Mouse (Mus musculus): ENCODE results near the gene Nup107. TPM values are rescaled to one million over a fixed set of nuclear protein-coding genes. Genes with fewer than 3 reads are reported as not detected.
"Not testable (repeated sequence)": the region's sequence is repeated elsewhere in the genome, so short reads cannot be mapped to it uniquely, and the experiment has no call there.

The Nup107 gene
- total and polyA plus RNA-seq, 3 experiments, result 47.7 to 97.0 (median 82.0) TPM

DNA sequence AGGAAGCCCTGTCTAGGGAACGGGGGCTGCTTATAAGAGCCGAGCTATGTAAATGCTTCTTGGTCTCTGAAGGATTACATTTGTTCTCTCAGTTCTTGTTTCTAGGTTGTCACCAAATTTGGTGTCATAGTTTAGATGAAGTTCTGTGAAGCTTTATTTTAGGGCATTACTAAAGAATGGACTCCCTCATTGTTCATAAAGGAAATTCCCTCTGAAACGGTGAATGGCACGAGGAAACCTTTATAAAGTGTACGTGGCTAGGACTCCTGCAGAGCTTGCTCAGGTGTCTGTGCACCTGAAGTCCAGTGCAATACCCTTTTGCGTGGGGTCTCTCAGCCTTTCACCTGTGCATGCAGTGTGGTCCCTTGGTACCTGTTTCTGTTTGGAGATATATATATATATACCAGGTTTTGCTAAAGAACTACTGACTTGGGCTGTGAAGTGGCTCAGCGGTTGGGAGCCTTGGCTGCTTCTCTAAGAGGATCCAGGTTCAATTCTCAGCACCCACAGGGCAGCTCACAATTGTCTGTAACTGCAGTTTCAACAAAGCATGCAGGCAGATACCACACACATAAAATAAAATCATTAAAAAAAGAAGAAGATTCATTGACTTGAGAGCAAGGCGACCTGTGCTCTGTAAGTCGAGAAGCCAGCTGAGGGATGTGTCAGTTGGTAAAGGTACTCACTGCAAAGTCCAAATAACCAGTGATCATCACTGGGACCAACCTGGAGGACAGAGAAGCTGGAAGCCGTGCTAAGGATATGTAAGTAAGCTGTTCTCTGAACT lies 32.5 kb downstream of the Nup107 start:
- DNase-seq (ENCODE audit: extremely low read depth), result no peak
- no peak overlapping the region for H3K4me2 ChIP-seq (ENCODE audit: insufficient read depth, low read depth, poor library complexity, severe bottlenecking)
- in situ Hi-C loops (cut with MboI; ENCODE audit: low pct_ligation_motif_present, low pct_unique_long_range_greater_than_20kb, low sequenced_read_pairs) (no loop called here), dilution Hi-C loops (cut with MboI; ENCODE audit: extremely low pct_ligation_motif_present, extremely low pct_unique_long_range_greater_than_20kb, low sequenced_read_pairs) (no loop called here)
- no peak overlapping the region for H3K27ac ChIP-seq (ENCODE audit: insufficient read depth, low read depth)
- no peaks in the 10 kb centered on the region for H3K27me3 ChIP-seq (replicated peaks)
- H3K4me1 ChIP-seq (ENCODE audit: control insufficient read depth in 1 of 2, insufficient read depth in 2 of 2), result no peaks in the 10 kb centered on the region
- no peaks in the 10 kb centered on the region for H3K9me3 ChIP-seq (replicated peaks; ENCODE audit: low read length)
- H3K4me3 ChIP-seq (replicated peaks in 1 of 3; ENCODE audit: low read depth in 2 of 3, low read length in 2 of 3, poor library complexity in 1 of 3), result no peak overlapping the region
- peaks cover 73 to 93% of the 10 kb centered on the region in 2 experiments for H3K36me3 ChIP-seq (replicated peaks in 1 of 2; ENCODE audit: control insufficient read depth in 1 of 2, insufficient read depth in 1 of 2, low read length in 1 of 2)
- no peaks in the 10 kb centered on the region for H3K79me2 ChIP-seq (replicated peaks; ENCODE audit: control insufficient read depth, extremely low read depth, insufficient read depth, poor library complexity, severe bottlenecking)
- TF ChIP-seq USF1 (IDR thresholded peaks at IDR 0.05; ENCODE audit: low read depth, low read length) (no peak), MXI1 (IDR thresholded peaks at IDR 0.05; ENCODE audit: low read depth, low read length) (no peak), POLR2A (IDR thresholded peaks at IDR 0.05; ENCODE audit: low read depth, low read length) (no peak), IRF4 (IDR thresholded peaks at IDR 0.05; ENCODE audit: low read depth, low read length) (no peak), CTCF (conservative IDR thresholded peaks at IDR 0.05 in 1 of 2, IDR thresholded peaks at IDR 0.05 in 1 of 2; ENCODE audit: low read depth in 2 of 2, low read length in 2 of 2) (no peak), JUN (IDR thresholded peaks at IDR 0.05; ENCODE audit: insufficient read depth, low read depth, low read length) (no peak), CHD1 (IDR thresholded peaks at IDR 0.05; ENCODE audit: low read depth, low read length) (no peak), NELFE (IDR thresholded peaks at IDR 0.05; ENCODE audit: low read depth, low read length) (no peak), KAT2A (IDR thresholded peaks at IDR 0.05; ENCODE audit: insufficient replicate concordance, low read length) (no peak), ZC3H11A (IDR thresholded peaks at IDR 0.05; ENCODE audit: low read depth, low read length) (no peak), POLR2AphosphoS2 (IDR thresholded peaks at IDR 0.05; ENCODE audit: low read depth, low read length) (no peak), EP300 (IDR thresholded peaks at IDR 0.05; ENCODE audit: low read length) (no peak), TCF12 (IDR thresholded peaks at IDR 0.05; ENCODE audit: low read depth, low read length) (no peak), CHD2 (IDR thresholded peaks at IDR 0.05; ENCODE audit: low read length) (no peak)
- no peak overlapping the region for H3K9ac ChIP-seq (ENCODE audit: insufficient read depth, low read depth)

DNA sequence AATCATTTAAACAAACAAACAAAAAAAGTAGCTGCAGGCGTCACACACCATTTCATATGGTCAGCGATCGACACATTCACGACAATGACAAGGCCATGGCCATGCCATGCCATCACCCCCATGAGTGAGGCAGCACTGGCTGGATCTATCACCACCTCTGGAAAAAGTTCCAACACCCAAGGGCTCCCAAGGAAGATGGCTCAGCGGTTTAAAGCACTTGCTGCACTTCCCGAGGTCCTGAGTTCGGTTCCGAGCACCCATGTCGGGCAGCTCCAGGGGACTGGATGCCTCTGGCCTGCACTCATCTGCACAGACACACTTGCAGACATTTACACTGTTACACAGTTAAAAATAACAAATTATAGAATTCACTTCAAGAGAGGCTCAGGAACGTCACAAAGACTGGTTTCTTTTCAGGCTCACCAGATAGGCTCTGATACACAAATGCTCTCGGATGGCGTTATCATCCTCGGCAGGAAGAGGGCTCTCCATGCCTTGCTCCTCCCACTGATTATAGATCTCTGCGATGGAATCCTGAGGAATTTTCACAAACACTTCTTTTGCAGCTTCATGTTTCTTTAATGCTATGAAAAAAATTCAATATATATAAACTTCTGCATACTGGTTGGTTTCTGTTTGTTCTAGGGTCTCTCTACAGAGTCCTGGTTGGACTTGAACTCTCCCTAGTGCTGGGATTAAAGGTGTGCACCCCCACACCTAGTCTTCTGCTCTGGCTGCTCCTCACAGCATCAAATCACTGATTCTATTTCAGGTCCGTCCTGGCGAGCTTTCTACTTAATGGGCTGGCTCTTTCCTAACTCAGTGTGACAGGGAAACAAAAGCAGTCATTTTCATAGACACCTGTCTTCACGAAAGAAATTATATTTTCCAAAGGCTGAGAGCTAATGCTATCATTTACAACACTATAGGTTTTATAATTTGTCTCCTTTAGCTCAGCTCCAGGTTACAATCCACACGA lies 33.5 kb downstream of the Nup107 start:
- peaks cover 70 to 93% of the 10 kb centered on the region in 2 experiments for H3K36me3 ChIP-seq (replicated peaks in 1 of 2; ENCODE audit: control insufficient read depth in 1 of 2, insufficient read depth in 1 of 2, low read length in 1 of 2)
- dilution Hi-C loops (cut with MboI; ENCODE audit: extremely low pct_ligation_motif_present, extremely low pct_unique_long_range_greater_than_20kb, low sequenced_read_pairs) (no loop called here), in situ Hi-C loops (cut with MboI; ENCODE audit: low pct_ligation_motif_present, low pct_unique_long_range_greater_than_20kb, low sequenced_read_pairs) (no loop called here)

DNA sequence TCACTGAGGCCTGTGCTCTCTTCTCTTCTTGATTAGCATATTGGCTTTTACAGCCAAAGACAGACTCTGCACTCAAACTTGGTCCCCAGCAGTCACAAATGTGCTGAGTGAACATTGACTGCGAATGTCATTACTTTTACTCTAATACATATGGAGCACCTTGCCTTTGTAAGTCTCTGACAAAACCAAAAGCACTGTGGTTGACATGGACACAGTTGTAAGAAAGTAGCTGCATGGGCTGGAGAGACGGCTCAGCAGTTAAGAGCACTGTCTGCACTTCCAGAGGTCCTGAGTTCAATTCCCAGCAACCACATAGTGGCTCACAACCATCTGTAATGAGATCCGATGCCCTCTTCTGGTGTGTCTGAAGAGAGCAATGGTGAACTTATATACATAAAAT lies 34.2 kb downstream of the Nup107 start:
- H3K9me3 ChIP-seq (replicated peaks; ENCODE audit: low read length); H3K4me3 ChIP-seq (replicated peaks in 1 of 3; ENCODE audit: low read depth in 2 of 3, low read length in 2 of 3, poor library complexity in 1 of 3); DNase-seq (ENCODE audit: extremely low read depth); dilution Hi-C loops (cut with MboI; ENCODE audit: extremely low pct_ligation_motif_present, extremely low pct_unique_long_range_greater_than_20kb, low sequenced_read_pairs); H3K79me2 ChIP-seq (replicated peaks; ENCODE audit: control insufficient read depth, extremely low read depth, insufficient read depth, poor library complexity, severe bottlenecking); in situ Hi-C loops (cut with MboI; ENCODE audit: low pct_ligation_motif_present, low pct_unique_long_range_greater_than_20kb, low sequenced_read_pairs); H3K4me1 ChIP-seq (ENCODE audit: control insufficient read depth in 1 of 2, insufficient read depth in 2 of 2); H3K9ac ChIP-seq (ENCODE audit: insufficient read depth, low read depth); H3K27ac ChIP-seq (ENCODE audit: insufficient read depth, low read depth); H3K4me2 ChIP-seq (ENCODE audit: insufficient read depth, low read depth, poor library complexity, severe bottlenecking); H3K27me3 ChIP-seq (replicated peaks): not testable (repeated sequence)
- H3K36me3 ChIP-seq (replicated peaks in 1 of 2; ENCODE audit: control insufficient read depth in 1 of 2, insufficient read depth in 1 of 2, low read length in 1 of 2), result peaks cover 65 to 90% of the 10 kb centered on the region in 2 experiments

More for the DNA sequence above, 33.5 kb downstream of the Nup107 start:
- TF ChIP-seq TCF12 (IDR thresholded peaks at IDR 0.05; ENCODE audit: low read depth, low read length) (no peak), CTCF (conservative IDR thresholded peaks at IDR 0.05 in 1 of 2, IDR thresholded peaks at IDR 0.05 in 1 of 2; ENCODE audit: low read depth in 2 of 2, low read length in 2 of 2) (no peak), NRF1 (IDR thresholded peaks at IDR 0.05; ENCODE audit: low read depth, low read length) (no peak), ETS1 (conservative IDR thresholded peaks at IDR 0.05; ENCODE audit: low read depth, low read length) (no peak), MAX (IDR thresholded peaks at IDR 0.05; ENCODE audit: low read length) (no peak), ZNF384 (IDR thresholded peaks at IDR 0.05; ENCODE audit: low read depth, low read length) (no peak), CHD2 (IDR thresholded peaks at IDR 0.05; ENCODE audit: low read length) (no peak), USF2 (conservative IDR thresholded peaks at IDR 0.05; ENCODE audit: low read depth, low read length) (no peak), SIN3A (IDR thresholded peaks at IDR 0.05; ENCODE audit: low read length) (no peak), HCFC1 (IDR thresholded peaks at IDR 0.05; ENCODE audit: low read depth, low read length) (no peak), TBP (conservative IDR thresholded peaks at IDR 0.05; ENCODE audit: low read depth, low read length) (no peak)
- no peak for DNase-seq (ENCODE audit: extremely low read depth)
- H3K27ac ChIP-seq (ENCODE audit: insufficient read depth, low read depth), result no peak overlapping the region
- no peaks in the 10 kb centered on the region for H3K9me3 ChIP-seq (replicated peaks; ENCODE audit: low read length)
- no peaks in the 10 kb centered on the region for H3K79me2 ChIP-seq (replicated peaks; ENCODE audit: control insufficient read depth, extremely low read depth, insufficient read depth, poor library complexity, severe bottlenecking)
- no peak overlapping the region for H3K4me2 ChIP-seq (ENCODE audit: insufficient read depth, low read depth, poor library complexity, severe bottlenecking)
- H3K4me3 ChIP-seq (replicated peaks in 1 of 3; ENCODE audit: low read depth in 2 of 3, low read length in 2 of 3, poor library complexity in 1 of 3), result no peak overlapping the region
- H3K27me3 ChIP-seq (replicated peaks), result no peaks in the 10 kb centered on the region
- no peak overlapping the region for H3K9ac ChIP-seq (ENCODE audit: insufficient read depth, low read depth)
- H3K4me1 ChIP-seq (ENCODE audit: control insufficient read depth in 1 of 2, insufficient read depth in 2 of 2), result no peaks in the 10 kb centered on the region

All from CH12.LX (cell line).